Mouse (Mus musculus) lung, postnatal 14 days (tissue): ENCODE measurements around the gene Kncn.
A peak's percentile ranks its signal among the peaks of the same experiment; 100 is the strongest.

Experiments
- DNase-seq: peaks from one replicate; pipeline ENCODE4 v3.0.0; 2021

Gene Kncn

GRCm38 (mm10) chr4:115884022-115884421 lies at the start of gene Kncn:
Gene Kncn (plus strand): TSS chr4:115884400.
- no peak for DNase-seq

GRCm38 (mm10) chr4:115835576-115835975 lies 48.6 kb upstream of the Kncn start:
- no peak for DNase-seq

GRCm38 (mm10) chr4:115838196-115838595 lies 46.0 kb upstream of the Kncn start:
- DNase-seq = no peak

- peak; percentile 94 for DNase-seq
These were observed 45.2 kb upstream of the Kncn start, which contains the start of gene Mknk1 for GRCm38 (mm10) chr4:115838696-115839641. Gene Mknk1 (plus strand): TSS chr4:115839198.

GRCm38 (mm10) chr4:115839956-115840355 lies 44.2 kb upstream of the Kncn start:
- no peak for DNase-seq

- DNase-seq = no peak
These were observed 43.4 kb upstream of the Kncn start for GRCm38 (mm10) chr4:115840842-115841241.

GRCm38 (mm10) chr4:115846656-115847055 lies 37.5 kb upstream of the Kncn start:
- no peak for DNase-seq

- no peak for DNase-seq
These were observed 36.8 kb upstream of the Kncn start for GRCm38 (mm10) chr4:115847377-115847776.

GRCm38 (mm10) chr4:115848083-115848482 lies 36.1 kb upstream of the Kncn start:
- DNase-seq = no peak

- no peak for DNase-seq
These were observed 35.1 kb upstream of the Kncn start for GRCm38 (mm10) chr4:115848990-115849677.

- no peak for DNase-seq
These were observed 34.1 kb upstream of the Kncn start for GRCm38 (mm10) chr4:115850111-115850510.

- DNase-seq = no peak
These were observed 33.6 kb upstream of the Kncn start for GRCm38 (mm10) chr4:115850631-115851030.

- DNase-seq = peak; percentile 39
These were observed 32.6 kb upstream of the Kncn start for GRCm38 (mm10) chr4:115851569-115851968.

GRCm38 (mm10) chr4:115855100-115855499 lies 29.1 kb upstream of the Kncn start:
- DNase-seq = no peak

GRCm38 (mm10) chr4:115855609-115856008 lies 28.6 kb upstream of the Kncn start:
- DNase-seq = no peak

GRCm38 (mm10) chr4:115856282-115856681 lies 27.9 kb upstream of the Kncn start:
- DNase-seq = no peak

GRCm38 (mm10) chr4:115857293-115857883 lies 26.8 kb upstream of the Kncn start:
- DNase-seq = no peak

GRCm38 (mm10) chr4:115863352-115863751 lies 20.8 kb upstream of the Kncn start:
- no peak for DNase-seq

- DNase-seq = no peak
These were observed 20.3 kb upstream of the Kncn start for GRCm38 (mm10) chr4:115863880-115864279.

- no peak for DNase-seq
These were observed 14.5 kb upstream of the Kncn start for GRCm38 (mm10) chr4:115869512-115870210.

GRCm38 (mm10) chr4:115873231-115873630 lies 11.0 kb upstream of the Kncn start:
- no peak for DNase-seq

- peak; percentile 19 for DNase-seq
These were observed 6.0 kb upstream of the Kncn start for GRCm38 (mm10) chr4:115878216-115878678.

- DNase-seq = no peak
These were observed 5.4 kb upstream of the Kncn start for GRCm38 (mm10) chr4:115878828-115879227.
